Mouse (Mus musculus): ENCODE measurements around the gene Kdm8. TPM values are rescaled to one million over a fixed set of nuclear protein-coding genes. Genes with fewer than 3 reads are reported as not detected.

The Kdm8 gene
- 2.5 and 3.3 TPM in 2 replicates for polyA plus RNA-seq (2012; rRNA removed; ENCODE audit: low replicate concordance)

GRCm38 (mm10) chr7:125444464-125445401 lies at the start of gene Kdm8:
Kdm8 (plus strand) TSS chr7:125444676.

GRCm38 (mm10) chr7:125490947-125491735 lies 46.7 kb downstream of the Kdm8 start, which contains the start of gene Nsmce1:
Nsmce1 (minus strand) TSS chr7:125491596.

Other genes with a start within 250 kb of the Kdm8 start
- 19.0 and 29.9 TPM in 2 replicates for gene Nsmce1, start 46.9 kb downstream of the Kdm8 start, polyA plus RNA-seq (2012; rRNA removed; ENCODE audit: low replicate concordance)
- gene Il4ra, start 107.4 kb downstream of the Kdm8 start, polyA plus RNA-seq (2012; rRNA removed; ENCODE audit: low replicate concordance), result 27.0 and 38.7 TPM in 2 replicates
- 1.4 and 8.6 TPM in 2 replicates for gene Il21r, start 158.8 kb downstream of the Kdm8 start, polyA plus RNA-seq (2012; rRNA removed; ENCODE audit: low replicate concordance)

All from duodenum, adult 2 months (tissue).